Mouse (Mus musculus): ENCODE data around the gene Mfng.

Gene Mfng

DNA sequence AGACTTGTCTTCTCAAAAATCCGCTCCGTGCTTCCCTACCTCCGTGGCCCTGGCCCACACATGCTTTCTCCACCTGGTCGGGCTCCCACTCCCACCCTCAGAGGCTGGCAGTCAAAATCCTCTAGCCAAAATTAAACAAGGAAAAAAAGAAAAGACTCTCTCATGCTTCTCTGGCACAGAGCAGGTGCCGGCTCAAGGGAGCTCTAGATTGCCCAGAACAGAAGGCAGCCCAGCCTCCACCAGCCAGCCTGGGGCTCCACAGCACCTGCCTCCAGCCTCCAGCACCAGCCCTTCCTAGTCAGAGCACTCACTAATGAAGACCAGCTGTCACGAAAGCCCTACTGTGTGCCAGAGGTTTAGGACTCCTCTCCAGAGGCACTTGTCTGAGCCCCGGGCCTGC, 59.5 kb downstream of the Mfng start:
- DNase-seq = no peak

DNA sequence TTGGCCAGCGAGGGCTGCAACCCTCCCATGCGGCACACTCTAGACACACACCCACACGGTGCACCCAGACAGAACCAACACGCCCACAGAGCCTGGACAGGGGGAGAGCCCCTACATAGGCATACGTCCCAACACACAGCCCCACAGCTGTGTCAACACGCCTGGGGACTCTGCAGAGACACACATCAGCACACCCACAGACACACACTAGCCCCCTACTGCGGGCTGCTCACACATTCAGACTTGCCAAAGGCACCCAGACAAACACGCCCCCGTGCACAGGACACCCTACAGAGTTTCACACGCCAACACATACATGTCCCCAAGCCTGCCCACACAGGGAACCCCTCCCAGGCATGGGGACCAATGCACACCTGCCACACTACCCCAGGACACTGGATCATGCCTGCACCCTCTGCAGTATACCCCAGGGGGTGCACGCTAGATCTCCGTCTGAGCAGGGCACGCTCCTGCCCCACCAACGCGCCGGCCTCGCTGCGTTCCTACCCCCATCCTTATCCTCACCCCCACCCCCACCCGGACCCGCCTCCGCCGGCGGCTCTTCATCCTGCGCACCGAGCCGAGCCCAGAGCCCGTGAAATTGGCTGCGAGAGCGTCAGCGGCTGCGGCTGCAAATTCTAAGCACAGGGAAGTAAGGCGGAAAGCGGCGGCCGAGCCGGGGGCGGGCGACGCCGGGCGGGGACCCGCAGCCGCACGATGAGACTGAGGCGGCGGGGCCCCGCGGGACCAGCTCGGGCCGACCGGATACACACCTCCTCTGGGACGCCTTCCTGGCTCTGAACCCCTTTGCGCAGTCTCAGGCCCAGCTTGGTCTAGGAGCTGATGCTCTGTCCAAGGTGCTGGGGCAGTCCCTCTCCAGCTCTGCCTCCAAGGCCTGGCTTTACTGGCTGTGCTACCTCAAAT, 60.7 kb downstream of the Mfng start:
- DNase-seq = peak; percentile 36

DNA sequence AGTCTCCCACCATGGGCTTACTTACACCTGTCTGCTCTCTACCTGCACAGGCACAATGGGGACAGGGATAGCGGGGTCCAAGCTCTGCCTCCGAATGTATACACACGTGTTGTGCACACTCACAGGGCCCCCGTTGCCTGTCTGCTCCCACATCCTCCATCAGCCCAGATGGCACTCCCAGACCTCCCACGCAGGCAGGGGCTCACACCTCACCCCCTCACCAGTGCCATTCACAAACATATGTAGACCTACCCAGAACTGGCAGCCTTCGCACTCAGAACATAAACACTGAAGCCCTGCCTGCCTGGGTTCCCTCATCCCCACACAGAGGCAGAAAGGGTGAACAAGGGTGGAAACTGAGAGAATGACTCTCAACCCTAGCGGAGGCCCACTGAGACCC, 61.3 kb downstream of the Mfng start:
- DNase-seq = no peak

DNA sequence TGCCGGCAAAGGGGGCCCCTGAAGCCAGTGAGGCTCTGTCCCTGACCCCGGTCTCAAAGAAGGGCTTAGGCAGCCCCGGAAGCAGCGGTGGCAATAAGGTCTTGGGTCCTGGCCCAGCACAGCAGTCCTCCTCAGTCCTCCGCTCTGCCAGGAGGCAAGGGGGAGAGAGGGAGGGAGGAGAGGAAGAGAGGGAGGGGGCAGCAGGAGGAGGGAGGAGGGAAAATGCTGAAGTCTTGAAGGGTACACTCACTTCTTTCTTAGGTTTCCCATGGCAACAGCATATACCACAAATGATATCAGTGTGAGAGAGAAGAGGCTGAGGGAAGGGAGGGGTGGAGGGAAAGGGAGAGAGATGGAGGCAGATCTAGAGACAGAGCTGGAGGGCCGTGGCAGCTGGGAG, 62.6 kb downstream of the Mfng start:
- no peak for DNase-seq

DNA sequence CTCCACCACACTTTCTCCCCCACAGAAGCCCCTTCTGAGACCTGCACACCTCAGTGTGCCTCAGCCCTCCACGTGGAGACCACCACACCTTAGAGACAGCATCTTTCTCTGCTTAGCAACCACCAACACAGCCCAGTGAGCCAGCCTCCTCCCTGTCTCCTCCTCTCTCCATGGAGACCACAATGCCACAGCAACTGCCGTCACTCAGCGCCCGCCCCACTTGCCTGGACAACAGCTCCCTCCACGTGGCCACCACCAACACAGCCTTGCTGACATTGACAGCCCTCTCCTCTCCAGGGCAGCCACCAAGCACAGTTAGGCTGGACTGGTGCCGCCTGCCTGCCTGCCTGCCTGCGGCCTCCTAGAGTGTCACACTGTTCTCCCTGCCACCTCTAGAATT, 63.5 kb downstream of the Mfng start:
- no peak for DNase-seq

DNA sequence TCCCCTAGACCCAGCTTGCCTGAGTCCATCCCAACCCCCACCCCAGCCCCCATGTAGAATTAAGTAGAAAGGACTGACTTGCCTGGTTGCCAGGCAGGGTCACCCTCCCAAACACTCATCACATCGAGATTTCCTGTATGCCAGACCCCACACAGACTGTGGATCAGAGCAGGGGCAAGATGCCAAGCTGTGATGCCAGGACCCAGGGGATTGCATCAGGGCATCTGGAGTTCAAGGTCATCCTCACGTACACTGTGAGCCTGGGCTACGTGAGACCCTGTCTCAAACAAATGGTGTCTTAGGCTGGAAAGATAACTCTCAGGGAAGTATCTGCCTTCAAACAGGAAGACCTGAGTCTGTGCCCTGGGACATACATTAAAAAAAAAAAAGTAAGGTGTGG, 66.6 kb downstream of the Mfng start:
- DNase-seq = no peak
